Mouse (Mus musculus) heart, postnatal 0 days (tissue): ENCODE results near the gene Dpyd.

Experiments used
- CTCF ChIP-seq: IDR thresholded peaks from 2 replicates; pipeline ENCODE4 v1.5.1; 2016; ENCODE audit warnings: antibody characterized with exemption, control low read depth, low read depth
- EP300 ChIP-seq: IDR thresholded peaks from 2 replicates; pipeline ENCODE4 v1.6.1; 2016; ENCODE audit warnings: antibody characterized with exemption, low read depth

DNA sequence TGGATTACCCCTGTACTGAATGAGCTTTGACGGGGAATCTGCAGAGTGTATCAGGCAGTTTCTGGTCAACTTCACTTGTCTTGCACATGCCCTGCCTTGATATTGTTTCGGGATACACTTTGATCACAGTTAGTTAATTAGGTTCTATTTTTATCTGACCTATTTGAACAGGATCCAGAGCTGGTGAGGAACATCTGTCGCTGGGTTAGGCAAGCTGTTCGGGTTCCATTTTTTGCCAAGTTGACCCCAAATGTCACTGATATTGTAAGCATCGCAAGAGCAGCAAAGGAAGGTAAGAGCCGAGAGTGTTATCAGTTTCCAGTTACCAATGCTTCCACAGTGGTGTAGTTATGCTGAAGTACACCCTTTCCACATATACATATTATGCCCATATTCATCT is 632.1 kb downstream of the Dpyd start:
- TF ChIP-seq CTCF, result no peak
- TF ChIP-seq EP300, result no peak
